Mouse (Mus musculus) kidney, postnatal 4 days (tissue): Measurements from ENCODE around the gene Plac9b.
"Not testable (repeated sequence)": the region's sequence is repeated elsewhere in the genome, so short reads cannot be mapped to it uniquely, and the experiment has no call there.

Experiments
- DNase-seq, 2 experiments: peaks; one replicate each; pipeline ENCODE4 v3.0.0; 2021; ENCODE audit warnings: mixed read lengths in 2 of 2

The Plac9b gene

GRCm38 (mm10) chr14:26182380-26182779 lies at the start of gene Plac9b:
Gene Plac9b (minus strand): TSS chr14:26182480.
- DNase-seq = not testable (repeated sequence)

GRCm38 (mm10) chr14:26216233-26217000 lies 34.1 kb upstream of the Plac9b start:
- not testable (repeated sequence) for DNase-seq

- not testable (repeated sequence) for DNase-seq
Measured at GRCm38 (mm10) chr14:26206926-26207247, 24.6 kb upstream of the Plac9b start, which contains the start of gene Tmem254b. Gene Tmem254b (minus strand): TSS chr14:26207041.

DNA sequence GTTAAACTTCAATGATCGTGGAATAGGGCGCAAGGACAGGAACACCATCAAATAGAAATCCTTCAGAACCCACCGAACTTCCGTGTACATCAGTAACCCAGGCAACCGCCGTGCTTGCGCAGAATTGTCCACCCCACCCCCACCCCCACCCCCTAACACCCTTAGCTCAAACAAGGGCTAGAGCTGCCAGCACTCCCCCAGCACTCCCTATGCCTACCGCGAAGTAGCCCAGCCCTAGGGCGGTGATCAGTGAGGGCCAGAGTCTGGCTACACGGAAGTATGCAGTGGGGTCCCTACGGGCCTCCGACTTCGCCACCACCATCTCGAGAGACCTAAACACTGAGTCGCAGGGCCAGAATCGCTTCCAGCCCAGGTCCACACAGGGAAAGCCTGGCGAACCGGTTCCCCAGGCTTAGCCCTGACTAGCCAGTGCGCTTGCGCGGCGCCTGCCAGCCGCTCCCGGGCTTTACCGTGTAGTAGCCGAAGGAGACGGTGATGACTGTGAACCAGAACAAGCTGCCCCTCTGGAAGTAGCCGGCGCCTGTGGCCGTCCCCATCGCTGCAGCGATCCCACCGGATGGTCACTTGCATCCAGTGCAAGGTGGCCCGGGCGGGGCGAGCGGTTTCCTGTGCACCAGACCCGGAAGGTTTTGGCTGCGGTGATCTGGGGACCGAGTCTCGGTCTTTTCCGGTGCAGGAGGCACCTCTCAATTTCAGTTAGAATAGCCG lies 24.1 kb upstream of the Plac9b start:
- DNase-seq = not testable (repeated sequence)

DNA sequence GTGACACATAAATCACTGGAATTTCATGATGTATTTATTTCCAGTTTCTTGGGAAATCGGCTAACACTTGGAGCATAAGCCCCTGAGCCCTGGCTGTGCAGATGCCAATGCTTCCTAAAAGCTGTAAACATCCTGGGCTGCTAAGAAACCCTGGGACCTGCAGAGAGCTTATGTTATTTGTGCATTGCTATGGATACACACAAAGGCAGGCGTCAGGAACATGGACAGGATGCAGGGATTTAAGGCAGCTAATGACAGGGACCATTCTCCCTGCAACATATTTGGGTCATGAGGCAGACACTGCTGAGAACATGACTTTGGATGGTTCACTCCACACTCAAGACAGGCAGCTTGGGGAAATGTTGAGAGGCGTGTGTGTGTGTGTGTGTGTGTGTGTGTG lies 15.6 kb upstream of the Plac9b start:
- DNase-seq = not testable (repeated sequence)

GRCm38 (mm10) chr14:26188361-26188760 lies 6.1 kb upstream of the Plac9b start:
- DNase-seq = not testable (repeated sequence)

GRCm38 (mm10) chr14:26186638-26187037 lies 4.4 kb upstream of the Plac9b start:
- DNase-seq = not testable (repeated sequence)

DNA sequence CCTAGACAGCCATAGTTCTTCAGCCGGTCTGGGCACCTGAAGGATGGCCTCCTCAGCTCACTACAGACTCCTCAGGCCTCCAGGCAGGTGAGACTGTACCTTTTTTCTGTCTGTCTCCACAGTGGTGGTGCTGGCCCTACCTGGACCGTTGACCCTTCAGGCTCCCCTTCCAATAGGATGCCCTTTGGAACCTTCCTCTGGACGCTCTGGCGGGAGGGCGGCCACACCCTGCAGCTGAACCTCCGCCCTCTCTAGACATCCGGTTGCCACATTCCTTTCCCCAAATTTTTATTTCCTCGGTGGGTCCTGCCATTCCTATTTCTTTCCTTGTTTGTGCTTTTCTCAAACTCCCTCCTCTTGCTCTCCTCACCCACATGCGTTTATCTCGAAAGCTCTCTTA lies 620 bp downstream of the Plac9b start:
- not testable (repeated sequence) for DNase-seq

DNA sequence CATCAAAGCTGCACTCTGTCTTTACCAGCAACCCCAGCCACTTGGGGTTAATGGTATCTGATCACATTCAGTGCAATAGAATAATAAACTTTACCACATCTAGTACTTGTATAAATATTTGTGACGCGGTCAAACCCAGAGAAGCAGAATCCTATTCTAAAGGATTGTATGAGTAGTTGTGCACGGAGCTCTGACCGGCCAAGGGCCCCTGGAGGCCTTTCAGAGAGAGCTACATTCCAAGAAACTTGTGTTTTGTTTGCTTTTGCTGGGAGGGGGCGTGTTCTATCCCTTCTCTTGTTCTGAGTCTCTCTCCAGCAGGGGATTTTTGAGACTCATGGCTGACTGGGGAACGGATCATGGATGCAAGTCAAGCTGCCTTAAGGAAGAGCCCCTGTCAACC lies 7.3 kb downstream of the Plac9b start:
- not testable (repeated sequence) for DNase-seq

GRCm38 (mm10) chr14:26173955-26174354 lies 8.3 kb downstream of the Plac9b start:
- not testable (repeated sequence) for DNase-seq

GRCm38 (mm10) chr14:26165266-26165665 lies 17.0 kb downstream of the Plac9b start:
- DNase-seq = not testable (repeated sequence)

DNA sequence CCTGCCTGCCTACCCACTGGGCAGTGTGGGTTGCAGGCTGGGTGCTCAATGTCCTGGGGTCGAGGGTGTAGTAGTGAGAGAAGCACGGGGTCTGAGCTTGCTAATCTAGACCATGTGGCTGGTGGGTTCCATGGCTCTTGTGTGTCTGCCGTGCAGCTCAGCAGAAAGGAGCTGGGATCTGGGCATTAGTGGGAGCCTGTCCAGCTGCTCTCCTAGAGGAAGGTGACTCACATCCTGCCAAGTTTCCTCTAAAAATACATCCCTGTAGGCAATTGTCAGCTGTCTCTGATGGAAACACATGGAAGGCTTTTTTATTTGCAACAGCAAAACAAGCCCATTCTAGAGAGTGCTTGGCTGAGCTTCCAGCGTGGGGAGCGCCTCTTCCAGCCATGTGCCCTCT lies 19.9 kb downstream of the Plac9b start:
- not testable (repeated sequence) for DNase-seq

DNA sequence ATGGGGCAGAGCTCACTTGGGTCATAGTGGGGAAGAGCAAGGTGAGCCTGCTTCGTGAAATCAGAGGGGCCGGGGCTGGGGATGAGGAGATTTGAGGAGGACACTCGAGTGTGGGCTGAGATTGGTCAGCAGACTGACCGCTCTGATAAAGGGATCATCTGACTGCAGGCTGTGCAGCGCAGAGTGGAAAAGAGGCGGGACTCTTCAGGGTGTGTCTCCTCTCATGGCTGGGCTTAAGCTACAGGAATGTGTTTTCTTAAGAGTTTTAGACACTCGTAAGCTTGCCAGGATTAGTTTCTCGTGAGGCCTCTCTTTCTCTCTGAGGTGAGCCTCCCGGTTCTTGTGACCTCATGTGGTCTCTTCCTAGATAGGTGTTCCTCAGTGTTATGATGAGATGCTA lies 21.1 kb downstream of the Plac9b start:
- DNase-seq = not testable (repeated sequence)

GRCm38 (mm10) chr14:26156032-26156431 lies 26.2 kb downstream of the Plac9b start:
- not testable (repeated sequence) for DNase-seq

GRCm38 (mm10) chr14:26147095-26147494 lies 35.2 kb downstream of the Plac9b start:
- not testable (repeated sequence) for DNase-seq

DNA sequence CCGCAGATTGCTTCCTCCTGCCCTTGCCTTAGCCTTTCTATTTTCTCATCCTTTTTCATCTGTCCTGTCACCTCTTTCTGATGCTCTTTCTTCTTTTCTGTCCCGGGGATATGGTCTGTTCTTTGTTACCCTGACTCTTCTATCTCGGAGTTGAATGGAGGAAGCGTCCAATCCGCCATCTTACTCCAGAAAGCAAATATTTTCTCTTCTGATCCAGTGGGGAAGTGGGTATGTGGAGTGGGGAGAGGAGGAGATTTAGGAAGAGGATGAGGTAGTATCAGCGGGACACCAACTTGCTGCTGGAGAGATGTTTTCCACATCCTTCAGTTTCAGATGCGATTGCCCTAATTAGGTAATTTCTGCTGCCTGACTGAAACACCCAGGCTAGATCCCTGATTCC lies 63.2 kb downstream of the Plac9b start:
- not testable (repeated sequence) for DNase-seq

DNA sequence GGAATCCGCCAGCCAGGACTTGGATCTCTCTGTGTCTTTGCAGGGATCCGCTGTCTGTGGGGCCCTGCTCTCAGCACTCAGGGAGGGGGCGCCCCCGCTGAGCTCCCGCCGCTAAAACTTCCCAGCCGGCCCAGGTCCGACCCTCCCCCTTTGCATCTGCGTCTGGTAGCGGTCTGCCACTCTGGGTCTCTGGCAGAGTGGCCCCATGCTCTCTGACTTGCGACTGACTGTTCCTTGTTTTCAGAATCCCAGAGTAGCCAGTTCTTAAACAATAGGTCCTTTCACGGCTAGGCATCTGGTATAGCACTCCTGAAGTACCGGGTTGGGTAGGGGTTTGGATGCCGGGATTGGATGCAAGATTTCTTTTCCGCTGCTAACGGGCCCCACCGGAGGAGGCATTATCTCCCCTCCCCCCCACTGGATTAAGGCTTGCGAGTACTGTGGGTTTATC lies 63.7 kb downstream of the Plac9b start:
- DNase-seq = not testable (repeated sequence)

- DNase-seq = not testable (repeated sequence)
Measured at GRCm38 (mm10) chr14:26118150-26118549, 64.1 kb downstream of the Plac9b start, which contains the start of gene Duxbl2. Gene Duxbl2 (plus strand): TSS chr14:26118349.
